Mouse (Mus musculus): ENCODE results near the gene Gm3618. TPM values are rescaled to one million over a fixed set of nuclear protein-coding genes. Genes with fewer than 3 reads are reported as not detected.

Gene Gm3618
- polyA plus RNA-seq (2021; fragmentation: Nextera tagmentation): not detected in 2 replicates
- long read RNA-seq, experiment 1: 0 reads
- long read RNA-seq, experiment 2: 0 reads

DNA sequence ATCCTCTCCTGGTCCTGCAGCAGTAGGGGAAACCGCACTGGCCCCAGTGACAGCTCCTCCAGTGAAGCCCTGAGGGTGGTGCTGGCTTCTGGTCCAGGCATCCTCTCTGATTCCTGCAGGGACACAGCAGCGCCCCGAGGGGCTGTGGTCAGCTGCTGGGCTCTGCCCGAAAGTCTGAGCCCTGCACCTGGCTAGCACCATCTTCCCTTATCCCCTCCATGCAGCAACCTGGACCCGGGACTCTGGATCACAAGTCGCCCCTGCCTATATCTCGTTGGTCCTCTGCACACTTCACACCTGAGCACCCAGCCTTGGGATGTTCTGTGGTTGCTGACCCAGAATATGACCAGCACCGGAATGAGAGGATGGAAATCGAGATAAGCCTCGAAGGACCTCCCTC lies at the start of gene Gm3618:
Gene Gm3618, minus strand, starts transcription at position 101 of the 400 bp plus-strand sequence.

DNA sequence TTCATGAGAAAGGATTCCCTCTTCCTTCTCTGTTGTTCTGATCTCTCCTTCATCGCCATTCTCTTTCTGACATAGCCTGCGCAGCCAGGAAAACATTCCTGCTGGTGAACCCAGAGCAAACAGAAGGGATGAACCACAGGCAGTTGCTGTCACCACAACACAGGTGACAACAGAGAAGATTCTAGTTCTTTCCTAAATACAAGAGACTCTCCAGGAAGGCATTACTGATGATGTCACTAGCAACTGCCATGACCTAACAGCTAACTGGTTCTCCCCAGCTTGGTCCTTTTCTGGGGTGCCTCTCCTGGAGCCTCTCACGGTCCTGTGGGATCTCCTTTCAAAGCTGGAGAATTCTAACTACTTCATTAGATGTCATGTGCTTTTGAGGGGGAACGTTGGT lies 46.7 kb upstream of the Gm3618 start, which contains the start of gene Gm16440:
Gene Gm16440, minus strand, starts transcription at position 101 of the 400 bp plus-strand sequence.

DNA sequence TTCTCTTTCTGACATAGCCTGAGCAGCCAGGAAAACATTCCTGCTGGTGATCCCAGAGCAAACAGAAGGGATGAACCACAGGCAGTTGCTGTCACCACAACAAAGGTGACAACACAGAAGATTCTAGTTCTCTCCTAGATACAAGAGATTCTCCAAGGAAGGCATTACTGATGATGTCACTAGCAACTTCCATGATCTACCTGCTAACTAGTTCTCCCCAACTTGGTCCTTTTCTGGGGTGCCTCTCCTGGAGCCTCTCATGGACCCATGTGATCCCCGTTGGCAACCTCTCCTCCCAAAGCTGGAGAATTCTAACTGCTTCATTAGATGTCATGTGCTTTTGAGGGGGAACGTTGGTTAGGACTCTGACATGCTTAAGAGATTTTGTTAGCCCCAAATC lies 38.7 kb downstream of the Gm3618 start, which contains the start of gene Gm21103:
Gene Gm21103, minus strand, starts transcription at position 101 of the 400 bp plus-strand sequence.

GRCm38 (mm10) chr14:6286931-6287715 lies 56.4 kb downstream of the Gm3618 start, which contains the start of gene Gm3411:
Gene Gm3411 (minus strand): TSS chr14:6287250.

Other genes with a start within 250 kb of the Gm3618 start
- not detected in 2 replicates for gene Gm8206, start 249.7 kb downstream of the Gm3618 start, polyA plus RNA-seq (2021; fragmentation: Nextera tagmentation)
- gene Gm3468, start 235.0 kb downstream of the Gm3618 start, polyA plus RNA-seq (2021; fragmentation: Nextera tagmentation): 0.39 and 0.55 TPM in 2 replicates
- gene Gm3476, start 217.9 kb downstream of the Gm3618 start, polyA plus RNA-seq (2021; fragmentation: Nextera tagmentation): not detected in 2 replicates
- gene Gm21560, start 124.4 kb downstream of the Gm3618 start, polyA plus RNA-seq (2021; fragmentation: Nextera tagmentation): not detected in 2 replicates
- gene Gm3411, start 56.4 kb downstream of the Gm3618 start, polyA plus RNA-seq (2021; fragmentation: Nextera tagmentation): 0.48 and 0.84 TPM in 2 replicates
- not detected in 2 replicates for gene Gm21103, start 38.8 kb downstream of the Gm3618 start, polyA plus RNA-seq (2021; fragmentation: Nextera tagmentation)
- not detected in 2 replicates for gene Gm16440, start 46.6 kb upstream of the Gm3618 start, polyA plus RNA-seq (2021; fragmentation: Nextera tagmentation)
- gene Gm3591, start 68.8 kb upstream of the Gm3618 start, polyA plus RNA-seq (2021; fragmentation: Nextera tagmentation): 0.14 and 0.27 TPM in 2 replicates
- not detected in 2 replicates for gene Gm3594, start 100.9 kb upstream of the Gm3618 start, polyA plus RNA-seq (2021; fragmentation: Nextera tagmentation)
- not detected in 2 replicates for gene Gm8356, start 193.6 kb upstream of the Gm3618 start, polyA plus RNA-seq (2021; fragmentation: Nextera tagmentation)
- gene Gm3629, start 246.9 kb upstream of the Gm3618 start, polyA plus RNA-seq (2021; fragmentation: Nextera tagmentation): 0.06 and 0.12 TPM in 2 replicates